Mouse (Mus musculus) heart, embryonic 11.5 days (tissue): ENCODE measurements around the gene Lpar6. TPM values are rescaled to one million over a fixed set of nuclear protein-coding genes. Genes with fewer than 3 reads are reported as not detected.

Experiments
- ATAC-seq: fragments of 200-750 bp; cut with Nextera tagmentation; replicated peaks from 2 replicates; pipeline ENCODE4 v1.8.0; 2017; ENCODE audit warnings: moderate library complexity; ENCODE audit not compliant: insufficient number of reproducible peaks, low FRiP score, low TSS enrichment
- H3K27ac ChIP-seq: fragments of 300-500 bp; sonication (generic); 2 replicates; pipeline ENCODE4 v1.5.1; 2014; ENCODE audit warnings: mild to moderate bottlenecking, low read depth, low read length
- H3K27me3 ChIP-seq: fragments of 300-500 bp; sonication (generic); 2 replicates; pipeline ENCODE4 v1.6.1; 2014; ENCODE audit warnings: mild to moderate bottlenecking, low read length, mixed read lengths; ENCODE audit not compliant: control insufficient read depth, insufficient read depth
- H3K36me3 ChIP-seq: fragments of 300-500 bp; sonication (generic); 2 replicates; pipeline ENCODE4 v1.6.1; 2014; ENCODE audit warnings: mild to moderate bottlenecking, low read length, moderate library complexity, mixed read lengths; ENCODE audit not compliant: control insufficient read depth, insufficient read depth
- H3K4me1 ChIP-seq: fragments of 300-500 bp; sonication (generic); 2 replicates; pipeline ENCODE4 v1.6.1; 2014; ENCODE audit warnings: low read length; ENCODE audit not compliant: control insufficient read depth, insufficient read depth
- H3K4me2 ChIP-seq: fragments of 300-500 bp; sonication (generic); 2 replicates; pipeline ENCODE4 v1.6.1; 2014; ENCODE audit warnings: mild to moderate bottlenecking, moderate library complexity
- H3K4me3 ChIP-seq: fragments of 300-500 bp; sonication (generic); 2 replicates; pipeline ENCODE4 v1.5.1; 2014; ENCODE audit warnings: low read depth, low read length
- H3K9ac ChIP-seq: fragments of 300-500 bp; sonication (generic); 2 replicates; pipeline ENCODE4 v1.6.1; 2014; ENCODE audit warnings: mild to moderate bottlenecking, low read depth, low read length, moderate library complexity
- H3K9me3 ChIP-seq: fragments of 300-500 bp; sonication (generic); replicated peaks from 2 replicates; pipeline ENCODE4 v1.6.1; 2016; ENCODE audit warnings: low read length; ENCODE audit not compliant: control insufficient read depth
- WGBS: fragments of 180-500 bp; shearing (Covaris S2); extraction: QIAGEN DNeasy Blood & Tissue Kit; methylation state at CpG from one replicate; pipeline ENCODE4 v1.1.7; 2014; ENCODE audit not compliant: insufficient replicate concordance; 5-methylcytosine and 5-hydroxymethylcytosine counted together
- polyA plus RNA-seq: library from polyadenylated mRNA; unstranded; fragments of >200 nt; fragmentation: Nextera tagmentation; extraction: Ambion mirVana; gene quantifications from 2 replicates; pipeline ENCODE4 v1.2.1, GENCODE M21; 2014

Gene Lpar6
- polyA plus RNA-seq, 1 experiment from 2014 or later, result 10.5 TPM

GRCm38 (mm10) chr14:73250056-73250455 lies 12.4 kb downstream of the Lpar6 start:
- no peak overlapping the region for H3K4me2 ChIP-seq
- no peaks in the 10 kb centered on the region for H3K36me3 ChIP-seq
- no peaks in the 10 kb centered on the region for H3K4me1 ChIP-seq
- WGBS, result 93% methylated on average over 2 of the region's 2 CpGs
- no peak overlapping the region for H3K27ac ChIP-seq
- H3K27me3 ChIP-seq, result no peaks in the 10 kb centered on the region
- no peaks in the 10 kb centered on the region for H3K9me3 ChIP-seq
- H3K4me3 ChIP-seq, result no peak overlapping the region
- ATAC-seq, result no peak
- no peak overlapping the region for H3K9ac ChIP-seq

GRCm38 (mm10) chr14:73252276-73252675 lies 14.6 kb downstream of the Lpar6 start:
- ATAC-seq, result no peak
- Histone ChIP-seq H3K4me2 (no peak overlapping the region), H3K4me3 (no peak overlapping the region), H3K9ac (no peak overlapping the region), H3K27me3 (no peaks in the 10 kb centered on the region), H3K27ac (no peak overlapping the region), H3K36me3 (no peaks in the 10 kb centered on the region), H3K9me3 (no peaks in the 10 kb centered on the region), H3K4me1 (no peaks in the 10 kb centered on the region)
- 81% methylated on average over 2 of the region's 2 CpGs for WGBS

- Histone ChIP-seq H3K9ac (no peak overlapping the region), H3K4me3 (no peak overlapping the region), H3K36me3 (no peaks in the 10 kb centered on the region), H3K4me1 (no peaks in the 10 kb centered on the region), H3K27me3 (no peaks in the 10 kb centered on the region), H3K4me2 (no peak overlapping the region), H3K27ac (no peak overlapping the region), H3K9me3 (no peaks in the 10 kb centered on the region)
- no peak for ATAC-seq
- WGBS, result 58% methylated on average over 6 of the region's 6 CpGs
These were observed 16.0 kb downstream of the Lpar6 start for GRCm38 (mm10) chr14:73253453-73254251.

GRCm38 (mm10) chr14:73254412-73254811 lies 16.7 kb downstream of the Lpar6 start:
- Histone ChIP-seq H3K4me3 (no peak overlapping the region), H3K4me1 (no peaks in the 10 kb centered on the region), H3K4me2 (no peak overlapping the region), H3K9ac (no peak overlapping the region), H3K27me3 (no peaks in the 10 kb centered on the region), H3K27ac (no peak overlapping the region), H3K36me3 (no peaks in the 10 kb centered on the region), H3K9me3 (no peaks in the 10 kb centered on the region)
- no peak for ATAC-seq
- WGBS, result 70% methylated on average over 4 of the region's 4 CpGs

GRCm38 (mm10) chr14:73255426-73255970 lies 17.8 kb downstream of the Lpar6 start:
- Histone ChIP-seq H3K9ac (no peak overlapping the region), H3K4me1 (no peaks in the 10 kb centered on the region), H3K9me3 (no peaks in the 10 kb centered on the region), H3K27ac (no peak overlapping the region), H3K4me3 (no peak overlapping the region), H3K27me3 (no peaks in the 10 kb centered on the region), H3K4me2 (no peak overlapping the region), H3K36me3 (no peaks in the 10 kb centered on the region)
- WGBS, result 53% methylated on average over 3 of the region's 3 CpGs
- ATAC-seq, result no peak

- no peaks in the 10 kb centered on the region for H3K36me3 ChIP-seq
- no peak overlapping the region for H3K27ac ChIP-seq
- WGBS, result 66% methylated on average over 7 of the region's 7 CpGs
- H3K4me3 ChIP-seq, result no peak overlapping the region
- H3K27me3 ChIP-seq, result no peaks in the 10 kb centered on the region
- no peak for ATAC-seq
- H3K9me3 ChIP-seq, result no peaks in the 10 kb centered on the region
- H3K4me2 ChIP-seq, result no peak overlapping the region
- no peaks in the 10 kb centered on the region for H3K4me1 ChIP-seq
- H3K9ac ChIP-seq, result no peak overlapping the region
These were observed 19.7 kb downstream of the Lpar6 start for GRCm38 (mm10) chr14:73257348-73257747.

GRCm38 (mm10) chr14:73258181-73258580 lies 20.5 kb downstream of the Lpar6 start:
- 59% methylated on average over 4 of the region's 4 CpGs for WGBS
- H3K9me3 ChIP-seq, result no peaks in the 10 kb centered on the region
- no peak overlapping the region for H3K27ac ChIP-seq
- no peaks in the 10 kb centered on the region for H3K4me1 ChIP-seq
- ATAC-seq, result no peak
- no peaks in the 10 kb centered on the region for H3K36me3 ChIP-seq
- no peak overlapping the region for H3K4me2 ChIP-seq
- H3K27me3 ChIP-seq, result no peaks in the 10 kb centered on the region
- no peak overlapping the region for H3K9ac ChIP-seq
- H3K4me3 ChIP-seq, result no peak overlapping the region

- H3K4me1 ChIP-seq, result no peaks in the 10 kb centered on the region
- 0 out of 2 replicates have a peak, but pooled peaks cover 2% of the 10 kb centered on the region for H3K9me3 ChIP-seq
- ATAC-seq, result no peak
- H3K4me2 ChIP-seq, result no peak overlapping the region
- 91% methylated on average over 9 of the region's 9 CpGs for WGBS
- no peak overlapping the region for H3K9ac ChIP-seq
- no peak overlapping the region for H3K27ac ChIP-seq
- no peak overlapping the region for H3K4me3 ChIP-seq
- no peaks in the 10 kb centered on the region for H3K27me3 ChIP-seq
- no peaks in the 10 kb centered on the region for H3K36me3 ChIP-seq
These were observed 24.5 kb downstream of the Lpar6 start for GRCm38 (mm10) chr14:73262210-73262609.

- H3K4me3 ChIP-seq, result no peak overlapping the region
- no peak overlapping the region for H3K4me2 ChIP-seq
- peaks cover 3% of the 10 kb centered on the region; the same call in 1 of the 2 replicates for H3K4me1 ChIP-seq
- no peaks in the 10 kb centered on the region for H3K27me3 ChIP-seq
- 80% methylated on average over 3 of the region's 3 CpGs for WGBS
- ATAC-seq, result no peak
- H3K27ac ChIP-seq, result no peak overlapping the region
- H3K36me3 ChIP-seq, result no peaks in the 10 kb centered on the region
- H3K9me3 ChIP-seq, result 0 out of 2 replicates have a peak, but pooled peaks cover 2% of the 10 kb centered on the region
- H3K9ac ChIP-seq, result no peak overlapping the region
These were observed 28.5 kb downstream of the Lpar6 start for GRCm38 (mm10) chr14:73266166-73266565.
